Mouse (Mus musculus) lung, postnatal 0 days (tissue): ENCODE measurements around the gene Alox5. TPM values are rescaled to one million over a fixed set of nuclear protein-coding genes. Genes with fewer than 3 reads are reported as not detected.

Source experiments
- ATAC-seq: fragments of 200-750 bp; cut with Nextera tagmentation; 2 replicates; pipeline ENCODE4 v1.8.0; 2017; ENCODE audit warnings: moderate library complexity
- DNase-seq: peaks from one replicate; pipeline ENCODE4 v3.0.0-alpha.2; 2016; ENCODE audit warnings: low spot score
- H3K27ac ChIP-seq: fragments of 300-500 bp; sonication (generic); 2 replicates; pipeline ENCODE4 v1.5.1; 2014; ENCODE audit warnings: antibody characterized with exemption, mild to moderate bottlenecking, low read length, mixed read lengths
- H3K27me3 ChIP-seq: fragments of 300-500 bp; sonication (generic); replicated peaks from 2 replicates; pipeline ENCODE4 v1.6.1; 2014; ENCODE audit warnings: low read length, mixed read lengths; ENCODE audit not compliant: insufficient read depth
- H3K36me3 ChIP-seq: fragments of 300-500 bp; sonication (generic); 2 replicates; pipeline ENCODE4 v1.6.1; 2014; ENCODE audit warnings: low read length, mixed read lengths; ENCODE audit not compliant: insufficient read depth
- H3K4me1 ChIP-seq: fragments of 300-500 bp; sonication (generic); 2 replicates; pipeline ENCODE4 v1.6.1; 2014; ENCODE audit warnings: antibody characterized with exemption, low read depth, low read length, mixed read lengths; ENCODE audit not compliant: insufficient read depth
- H3K4me2 ChIP-seq: fragments of 300-500 bp; sonication (generic); replicated peaks from 2 replicates; pipeline ENCODE4 v1.6.1; 2014; ENCODE audit warnings: low read depth, mild to moderate bottlenecking, low read length, moderate library complexity, mixed read lengths
- H3K4me3 ChIP-seq: fragments of 300-500 bp; sonication (generic); 2 replicates; pipeline ENCODE4 v1.5.1; 2014; ENCODE audit warnings: low read depth, low read length
- H3K9ac ChIP-seq: fragments of 300-500 bp; sonication (generic); replicated peaks from 2 replicates; pipeline ENCODE4 v1.6.1; 2014; ENCODE audit warnings: low read depth, mild to moderate bottlenecking
- H3K9me3 ChIP-seq: fragments of 300-500 bp; sonication (generic); 2 replicates; pipeline ENCODE4 v1.6.1; 2016; ENCODE audit warnings: low read length, mixed read lengths
- CTCF ChIP-seq: IDR thresholded peaks from 2 replicates; pipeline ENCODE4 v1.5.1; 2016; ENCODE audit warnings: antibody characterized with exemption, mild to moderate bottlenecking
- EP300 ChIP-seq: IDR thresholded peaks from 2 replicates; pipeline ENCODE4 v1.6.1; 2016; ENCODE audit warnings: antibody characterized with exemption, mild to moderate bottlenecking, control low read depth
- WGBS: fragments of 180-500 bp; shearing (Covaris S2); extraction: QIAGEN DNeasy Blood & Tissue Kit; methylation state at CpG from one replicate; pipeline ENCODE4 v1.1.7; 2014; 5-methylcytosine and 5-hydroxymethylcytosine counted together
- polyA plus RNA-seq: library from polyadenylated mRNA; unstranded; fragments of >200 nt; fragmentation: Nextera tagmentation; extraction: Ambion mirVana; gene quantifications from 2 replicates; pipeline ENCODE4 v1.2.1, GENCODE M21; 2015

The Alox5 gene
- polyA plus RNA-seq, 1 experiment from 2014 or later = 3.1 TPM

GRCm38 (mm10) chr6:116406152-116406551, 54.8 kb downstream of the Alox5 start:
- H3K36me3 ChIP-seq = peaks cover 12% of the 10 kb centered on the region

GRCm38 (mm10) chr6:116405715-116406114, 55.3 kb downstream of the Alox5 start:
- no peaks in the 10 kb centered on the region for H3K4me1 ChIP-seq
- no peak overlapping the region for H3K9ac ChIP-seq
- H3K4me3 ChIP-seq = no peak overlapping the region
- WGBS = 77% methylated on average over 5 of the region's 5 CpGs
- no peak for DNase-seq
- no peak overlapping the region for H3K27ac ChIP-seq
- no peak for ATAC-seq
- H3K9me3 ChIP-seq = no peaks in the 10 kb centered on the region
- no peak for TF ChIP-seq EP300
- TF ChIP-seq CTCF = no peak
- no peak overlapping the region for H3K4me2 ChIP-seq
- H3K36me3 ChIP-seq = peaks cover 12% of the 10 kb centered on the region
- no peaks in the 10 kb centered on the region for H3K27me3 ChIP-seq

More at GRCm38 (mm10) chr6:116406152-116406551, 54.8 kb downstream of the Alox5 start:
- Histone ChIP-seq H3K9me3 (no peaks in the 10 kb centered on the region), H3K4me1 (no peaks in the 10 kb centered on the region), H3K27ac (no peak overlapping the region), H3K4me3 (no peak overlapping the region), H3K9ac (no peak overlapping the region), H3K27me3 (no peaks in the 10 kb centered on the region), H3K4me2 (no peak overlapping the region)
- DNase-seq (no peak), ATAC-seq (no peak)
- WGBS = 53% methylated on average over 2 of the region's 2 CpGs
- no peak for TF ChIP-seq EP300
- no peak for TF ChIP-seq CTCF

- Histone ChIP-seq H3K36me3 (peaks cover 12% of the 10 kb centered on the region), H3K9ac (no peak overlapping the region), H3K9me3 (no peaks in the 10 kb centered on the region), H3K27ac (no peak overlapping the region), H3K4me2 (no peak overlapping the region), H3K4me3 (no peak overlapping the region), H3K27me3 (no peaks in the 10 kb centered on the region), H3K4me1 (no peaks in the 10 kb centered on the region)
- ATAC-seq = no peak
- no peak for DNase-seq
- no peak for TF ChIP-seq EP300
- TF ChIP-seq CTCF = no peak
- 95% methylated on average over 9 of the region's 9 CpGs for WGBS
These were observed 55.7 kb downstream of the Alox5 start for GRCm38 (mm10) chr6:116405243-116405642.

GRCm38 (mm10) chr6:116402426-116402825, 58.6 kb downstream of the Alox5 start:
- no peaks in the 10 kb centered on the region for H3K9me3 ChIP-seq
- no peak for ATAC-seq
- WGBS = 90% methylated on average over 3 of the region's 3 CpGs

GRCm38 (mm10) chr6:116401746-116402423, 59.1 kb downstream of the Alox5 start:
- DNase-seq (no peak), ATAC-seq (no peak)

More at GRCm38 (mm10) chr6:116402426-116402825, 58.6 kb downstream of the Alox5 start:
- no peak overlapping the region for H3K9ac ChIP-seq
- H3K4me1 ChIP-seq = no peaks in the 10 kb centered on the region
- H3K27ac ChIP-seq = no peak overlapping the region
- H3K27me3 ChIP-seq = no peaks in the 10 kb centered on the region
- DNase-seq = no peak
- TF ChIP-seq CTCF (no peak), EP300 (no peak)
- no peak overlapping the region for H3K4me3 ChIP-seq
- peaks cover 9% of the 10 kb centered on the region for H3K36me3 ChIP-seq
- no peak overlapping the region for H3K4me2 ChIP-seq

GRCm38 (mm10) chr6:116398136-116398535, 62.8 kb downstream of the Alox5 start:
- H3K27me3 ChIP-seq = no peaks in the 10 kb centered on the region
- ATAC-seq (no peak), DNase-seq (no peak)
- peaks cover 4% of the 10 kb centered on the region; the same call in 1 of the 2 replicates for H3K36me3 ChIP-seq
- TF ChIP-seq EP300 (no peak), CTCF (no peak)
- no peaks in the 10 kb centered on the region for H3K4me1 ChIP-seq
- 70% methylated on average over 2 of the region's 2 CpGs for WGBS
- no peak overlapping the region for H3K4me2 ChIP-seq
- no peak overlapping the region for H3K27ac ChIP-seq
- H3K4me3 ChIP-seq = no peak overlapping the region
- no peak overlapping the region for H3K9ac ChIP-seq
- H3K9me3 ChIP-seq = no peaks in the 10 kb centered on the region

More at GRCm38 (mm10) chr6:116401746-116402423, 59.1 kb downstream of the Alox5 start:
- H3K9me3 ChIP-seq = no peaks in the 10 kb centered on the region
- no peak overlapping the region for H3K4me2 ChIP-seq
- H3K27me3 ChIP-seq = no peaks in the 10 kb centered on the region
- no peak overlapping the region for H3K4me3 ChIP-seq
- H3K9ac ChIP-seq = no peak overlapping the region
- TF ChIP-seq CTCF = no peak
- no peak for TF ChIP-seq EP300
- H3K27ac ChIP-seq = no peak overlapping the region
- peaks cover 4% of the 10 kb centered on the region; the same call in 1 of the 2 replicates for H3K36me3 ChIP-seq
- H3K4me1 ChIP-seq = no peaks in the 10 kb centered on the region
- WGBS = 93% methylated on average over 12 of the region's 12 CpGs
